Mouse (Mus musculus): Measurements from ENCODE around the gene Cadm1. TPM values are rescaled to one million over a fixed set of nuclear protein-coding genes. Genes with fewer than 3 reads are reported as not detected.

The Cadm1 gene
- total RNA-seq, 2 experiments from 2014 or later, result 217 to 243 TPM

- DNase-seq (ENCODE audit: extremely low spot score in 1 of 2, low spot score in 2 of 2), result no peak
- intact Hi-C loops (cut with DNase I), result no loop called here
Observed at GRCm38 (mm10) chr9:47803531-47804105, 273.6 kb downstream of the Cadm1 start.

- intact Hi-C loops (cut with DNase I), result no loop called here
- DNase-seq (ENCODE audit: extremely low spot score in 1 of 2, low spot score in 2 of 2), result no peak
Observed at GRCm38 (mm10) chr9:47805658-47806057, 275.7 kb downstream of the Cadm1 start.

GRCm38 (mm10) chr9:47825668-47826067 is 295.7 kb downstream of the Cadm1 start:
- intact Hi-C loops (cut with DNase I), result no loop called here
- no peak for DNase-seq (ENCODE audit: extremely low spot score in 1 of 2, low spot score in 2 of 2)

GRCm38 (mm10) chr9:47828762-47829161 is 298.8 kb downstream of the Cadm1 start:
- peak in 1 of 2 experiments; percentile 44 for DNase-seq (ENCODE audit: extremely low spot score in 1 of 2, low spot score in 2 of 2)
- intact Hi-C loops (cut with DNase I), result no loop called here

- intact Hi-C loops (cut with DNase I), result no loop called here
- DNase-seq (ENCODE audit: extremely low spot score in 1 of 2, low spot score in 2 of 2), result no peak
Observed at GRCm38 (mm10) chr9:47829204-47829603, 299.2 kb downstream of the Cadm1 start.

- DNase-seq (ENCODE audit: extremely low spot score in 1 of 2, low spot score in 2 of 2), result no peak
- intact Hi-C loops (cut with DNase I), result no loop called here
Observed at GRCm38 (mm10) chr9:47829846-47830245, 299.9 kb downstream of the Cadm1 start.

GRCm38 (mm10) chr9:47831412-47831811 is 301.4 kb downstream of the Cadm1 start:
- DNase-seq (ENCODE audit: extremely low spot score in 1 of 2, low spot score in 2 of 2), result no peak

GRCm38 (mm10) chr9:47838170-47838569 is 308.2 kb downstream of the Cadm1 start:
- intact Hi-C loops (cut with DNase I), result no loop called here
- no peak for DNase-seq (ENCODE audit: extremely low spot score in 1 of 2, low spot score in 2 of 2)

More at GRCm38 (mm10) chr9:47831412-47831811, 301.4 kb downstream of the Cadm1 start:
- intact Hi-C loops (cut with DNase I), result no loop called here

GRCm38 (mm10) chr9:47838890-47839691 is 309.1 kb downstream of the Cadm1 start:
- intact Hi-C loops (cut with DNase I), result no loop called here
- no peak for DNase-seq (ENCODE audit: extremely low spot score in 1 of 2, low spot score in 2 of 2)

GRCm38 (mm10) chr9:47839692-47840025 is 309.7 kb downstream of the Cadm1 start:
- intact Hi-C loops (cut with DNase I), result no loop called here
- no peak for DNase-seq (ENCODE audit: extremely low spot score in 1 of 2, low spot score in 2 of 2)

- DNase-seq (ENCODE audit: extremely low spot score in 1 of 2, low spot score in 2 of 2), result no peak
Observed at GRCm38 (mm10) chr9:47843328-47843727, 313.4 kb downstream of the Cadm1 start.

GRCm38 (mm10) chr9:47846275-47846674 is 316.3 kb downstream of the Cadm1 start:
- no peak for DNase-seq (ENCODE audit: extremely low spot score in 1 of 2, low spot score in 2 of 2)

More at GRCm38 (mm10) chr9:47843328-47843727, 313.4 kb downstream of the Cadm1 start:
- intact Hi-C loops (cut with DNase I), result no loop called here

GRCm38 (mm10) chr9:47846926-47847325 is 317.0 kb downstream of the Cadm1 start:
- intact Hi-C loops (cut with DNase I), result no loop called here

More at GRCm38 (mm10) chr9:47846275-47846674, 316.3 kb downstream of the Cadm1 start:
- intact Hi-C loops (cut with DNase I), result no loop called here

GRCm38 (mm10) chr9:47847797-47848196 is 317.8 kb downstream of the Cadm1 start:
- no peak for DNase-seq (ENCODE audit: extremely low spot score in 1 of 2, low spot score in 2 of 2)
- intact Hi-C loops (cut with DNase I), result no loop called here

More at GRCm38 (mm10) chr9:47846926-47847325, 317.0 kb downstream of the Cadm1 start:
- DNase-seq (ENCODE audit: extremely low spot score in 1 of 2, low spot score in 2 of 2), result no peak

GRCm38 (mm10) chr9:47848745-47849144 is 318.8 kb downstream of the Cadm1 start:
- DNase-seq (ENCODE audit: extremely low spot score in 1 of 2, low spot score in 2 of 2), result no peak
- intact Hi-C loops (cut with DNase I), result no loop called here

GRCm38 (mm10) chr9:47856311-47856710 is 326.3 kb downstream of the Cadm1 start:
- DNase-seq (ENCODE audit: extremely low spot score in 1 of 2, low spot score in 2 of 2), result peak in 1 of 2 experiments; percentile 45
- intact Hi-C loops (cut with DNase I), result no loop called here

GRCm38 (mm10) chr9:47857235-47857634 is 327.3 kb downstream of the Cadm1 start:
- DNase-seq (ENCODE audit: extremely low spot score in 1 of 2, low spot score in 2 of 2), result no peak
- intact Hi-C loops (cut with DNase I), result no loop called here

GRCm38 (mm10) chr9:47858134-47858533 is 328.2 kb downstream of the Cadm1 start:
- DNase-seq (ENCODE audit: extremely low spot score in 1 of 2, low spot score in 2 of 2), result no peak
- intact Hi-C loops (cut with DNase I), result no loop called here

- intact Hi-C loops (cut with DNase I), result no loop called here
- no peak for DNase-seq (ENCODE audit: extremely low spot score in 1 of 2, low spot score in 2 of 2)
Observed at GRCm38 (mm10) chr9:47858778-47859395, 328.9 kb downstream of the Cadm1 start.

- DNase-seq (ENCODE audit: extremely low spot score in 1 of 2, low spot score in 2 of 2), result no peak
- intact Hi-C loops (cut with DNase I), result no loop called here
Observed at GRCm38 (mm10) chr9:47860994-47861393, 331.0 kb downstream of the Cadm1 start.

Measured in left cerebral cortex, postnatal 10 days (tissue).